Mouse (Mus musculus) testis, adult 2 months (tissue): ENCODE measurements around the gene Tas2r137.

Experiments
- CTCF ChIP-seq: fragments of 200-500 bp; IDR thresholded peaks from 2 replicates; pipeline ENCODE4 v1.5.1; 2012; ENCODE audit warnings: low read depth, mild to moderate bottlenecking, inconsistent platforms, low read length, moderate library complexity; ENCODE audit not compliant: control insufficient read depth, insufficient read depth, insufficient replicate concordance
- POLR2A ChIP-seq: fragments of 200-500 bp; IDR thresholded peaks from 2 replicates; pipeline ENCODE4 v1.6.1; 2012; ENCODE audit warnings: low read depth, mild to moderate bottlenecking, inconsistent platforms, low read length, moderate library complexity; ENCODE audit not compliant: control insufficient read depth

DNA sequence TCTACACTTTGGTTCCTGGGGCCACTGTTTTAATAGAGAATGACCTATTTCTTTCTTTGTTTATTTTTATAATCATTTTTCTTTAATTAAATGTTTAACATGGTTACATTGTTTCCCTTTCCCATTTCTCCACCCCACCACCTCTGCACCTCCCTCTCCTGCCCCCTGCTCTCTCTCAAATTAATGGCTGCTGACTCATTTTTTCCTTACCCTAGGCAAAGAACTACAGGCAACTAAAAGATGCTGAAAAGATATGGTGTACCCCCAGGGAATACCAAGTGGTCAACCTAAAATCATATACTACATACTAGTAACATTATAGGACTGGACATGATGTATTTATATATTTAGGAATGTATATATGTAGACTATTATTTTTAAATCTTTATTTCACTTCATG is 42.4 kb upstream of the Tas2r137 start:
- TF ChIP-seq CTCF (no peak), POLR2A (no peak)
